8 mouse cellular contexts compared by ENCODE assay signal in genomic region chr15:36967381-36968211, GRCm38 (mm10). TPM values are rescaled to one million over a fixed set of nuclear protein-coding genes. Genes with fewer than 3 reads are reported as not detected.
DNase-seq lines count a peak whose midpoint lies in the region; ATAC-seq lines count a peak whose summit lies in the region.

No protein-coding gene starts in this region.

- no peaks in the 10 kb centered on the region for H3K27me3 ChIP-seq in lung, embryonic 15.5 days
- no peaks in the 10 kb centered on the region for H3K27me3 ChIP-seq in neural tube, embryonic 13.5 days

- peaks cover 14% of the 10 kb centered on the region; the same call in 1 of the 2 replicates for H3K4me1 ChIP-seq in lung, embryonic 15.5 days
- H3K4me1 ChIP-seq in neural tube, embryonic 13.5 days (replicated peaks): peaks cover 34% of the 10 kb centered on the region

- H3K27ac ChIP-seq in lung, embryonic 15.5 days: no peak overlapping the region
- peak overlapping the region; percentile 97 for H3K27ac ChIP-seq in neural tube, embryonic 13.5 days (replicated peaks)

- 21% methylated on average over 24 of the region's 24 CpGs for WGBS in lung, embryonic 15.5 days
- 15% methylated on average over 24 of the region's 24 CpGs for WGBS in neural tube, embryonic 13.5 days

- DNase-seq in lung, postnatal 14 days: no peak
- DNase-seq in cerebellum, postnatal 14 days: peak; percentile 94
- peak; percentile 78 to 89 for DNase-seq in frontal cortex, postnatal 14 days (ENCODE audit: low spot score in 2 of 2)
- DNase-seq in left cerebral cortex, adult 8-10 months (ENCODE audit: low spot score in 2 of 2): peak; percentile 83 to 95
- no peak for DNase-seq in spleen, postnatal 10 days (ENCODE audit: low spot score in 2 of 2)
- no peak for DNase-seq in spleen, postnatal 36 days (ENCODE audit: low spot score in 2 of 2)

- peak overlapping the region; percentile 33 for H3K4me2 ChIP-seq in lung, embryonic 15.5 days
- H3K4me2 ChIP-seq in neural tube, embryonic 13.5 days: peak overlapping the region; percentile 54

- ATAC-seq in lung, embryonic 15.5 days (ENCODE audit: borderline replicate concordance, extremely low read depth, low FRiP score, low TSS enrichment): peak; percentile 39; the same call in 1 of the 2 replicates
- ATAC-seq in neural tube, embryonic 13.5 days (ENCODE audit: low read depth): peak; percentile 95

- no peak overlapping the region for H3K4me3 ChIP-seq in lung, embryonic 15.5 days
- H3K4me3 ChIP-seq in neural tube, embryonic 13.5 days: peak overlapping the region; percentile 25

- no peak overlapping the region for H3K9ac ChIP-seq in lung, embryonic 15.5 days
- H3K9ac ChIP-seq in neural tube, embryonic 13.5 days: peak overlapping the region; percentile 67

- no peaks in the 10 kb centered on the region for H3K9me3 ChIP-seq in lung, embryonic 15.5 days
- no peaks in the 10 kb centered on the region for H3K9me3 ChIP-seq in neural tube, embryonic 13.5 days

- H3K36me3 ChIP-seq in lung, embryonic 15.5 days: no peaks in the 10 kb centered on the region
- H3K36me3 ChIP-seq in neural tube, embryonic 13.5 days: no peaks in the 10 kb centered on the region

RNA-seq across cellular contexts. Expression of gene Zfp706, which starts 40.0 kb away (rescaled TPM):
- polyA plus RNA-seq in lung, embryonic 15.5 days (2015; fragmentation: Nextera tagmentation; extraction: Ambion mirVana): 418 and 443 TPM in 2 replicates
- 100 to 1,000 TPM; 193 to 250 (median 224) TPM for total RNA-seq in left cerebral cortex, adult 8-10 months (2022)
- 455 and 475 TPM in 2 replicates for polyA plus RNA-seq in neural tube, embryonic 13.5 days (2015; fragmentation: Nextera tagmentation; extraction: Ambion mirVana)

Comparison
In these comparisons a context has a peak if more than half of its experiments do, and no peak if none do; other contexts are left out.
1. DNase-seq: peak in cerebellum, postnatal 14 days (2 of 2), frontal cortex, postnatal 14 days (2 of 2) and left cerebral cortex, adult 8-10 months (2 of 2); none in lung, postnatal 14 days (single experiment), spleen, postnatal 10 days (0 of 2) and spleen, postnatal 36 days (0 of 2).